Mouse (Mus musculus) forebrain, embryonic 13.5 days (tissue): Measurements from ENCODE around the gene Acot11. TPM values are rescaled to one million over a fixed set of nuclear protein-coding genes. Genes with fewer than 3 reads are reported as not detected.

Experiments used
- ATAC-seq: fragments of 200-750 bp; cut with Nextera tagmentation; 2 replicates; pipeline ENCODE4 v1.8.0; 2017
- H3K27ac ChIP-seq: fragments of 300-500 bp; sonication (generic); 2 replicates; pipeline ENCODE4 v1.5.1; 2015; ENCODE audit warnings: inconsistent platforms, mild to moderate bottlenecking, moderate library complexity
- H3K27me3 ChIP-seq: fragments of 300-500 bp; sonication (generic); 2 replicates; pipeline ENCODE4 v1.6.1; 2015; ENCODE audit warnings: mild to moderate bottlenecking, inconsistent platforms
- H3K36me3 ChIP-seq: fragments of 300-500 bp; sonication (generic); 2 replicates; pipeline ENCODE4 v1.6.1; 2015; ENCODE audit warnings: mild to moderate bottlenecking, inconsistent platforms; ENCODE audit not compliant: poor library complexity, severe bottlenecking
- H3K4me1 ChIP-seq: fragments of 300-500 bp; sonication (generic); 2 replicates; pipeline ENCODE4 v1.6.1; 2015; ENCODE audit warnings: inconsistent platforms
- H3K4me2 ChIP-seq: fragments of 300-500 bp; sonication (generic); 2 replicates; pipeline ENCODE4 v1.6.1; 2015; ENCODE audit warnings: inconsistent platforms, mild to moderate bottlenecking, moderate library complexity
- H3K4me3 ChIP-seq: fragments of 300-500 bp; sonication (generic); 2 replicates; pipeline ENCODE4 v1.5.1; 2015; ENCODE audit warnings: mild to moderate bottlenecking, inconsistent platforms
- H3K9ac ChIP-seq: fragments of 300-500 bp; sonication (generic); 2 replicates; pipeline ENCODE4 v1.6.1; 2015; ENCODE audit warnings: mild to moderate bottlenecking, inconsistent platforms
- H3K9me3 ChIP-seq: fragments of 300-500 bp; sonication (generic); replicated peaks from 2 replicates; pipeline ENCODE4 v1.6.1; 2016; ENCODE audit warnings: inconsistent platforms
- WGBS: fragments of 180-500 bp; shearing (Covaris S2); methylation state at CpG from one replicate; pipeline ENCODE4 v1.1.7; 2015; 5-methylcytosine and 5-hydroxymethylcytosine counted together
- polyA plus RNA-seq: library from polyadenylated mRNA; unstranded; fragments of >200 nt; fragmentation: Nextera tagmentation; extraction: Ambion mirVana; gene quantifications from 2 replicates; pipeline ENCODE4 v1.2.1, GENCODE M21; 2015

Gene Acot11
- polyA plus RNA-seq, 1 experiment from 2014 or later, result 0.63 TPM

- ATAC-seq, result peak; percentile 69
- WGBS, result 31% methylated on average over 11 of the region's 11 CpGs
- Histone ChIP-seq H3K27me3 (no peaks in the 10 kb centered on the region; the same call in 1 of the 2 replicates), H3K4me2 (no peak overlapping the region), H3K36me3 (no peaks in the 10 kb centered on the region), H3K9ac (no peak overlapping the region), H3K4me1 (peaks cover 39% of the 10 kb centered on the region), H3K9me3 (no peaks in the 10 kb centered on the region), H3K4me3 (no peak overlapping the region), H3K27ac (peak overlapping the region; percentile 58)
These were observed 100.4 kb downstream of the Acot11 start for GRCm38 (mm10) chr4:106704416-106704815.

- 82% methylated on average over 10 of the region's 10 CpGs for WGBS
- Histone ChIP-seq H3K27ac (peak overlapping the region; percentile 58; the same call in 1 of the 2 replicates), H3K4me1 (peaks cover 39% of the 10 kb centered on the region), H3K4me3 (no peak overlapping the region), H3K36me3 (no peaks in the 10 kb centered on the region), H3K27me3 (no peaks in the 10 kb centered on the region; the same call in 1 of the 2 replicates), H3K9ac (no peak overlapping the region), H3K4me2 (no peak overlapping the region), H3K9me3 (no peaks in the 10 kb centered on the region)
- no peak for ATAC-seq
These were observed 100.8 kb downstream of the Acot11 start for GRCm38 (mm10) chr4:106703956-106704355.

- Histone ChIP-seq H3K4me1 (peaks cover 39% of the 10 kb centered on the region), H3K4me3 (no peak overlapping the region), H3K9me3 (no peaks in the 10 kb centered on the region), H3K9ac (no peak overlapping the region), H3K27ac (peak overlapping the region; percentile 69), H3K27me3 (no peaks in the 10 kb centered on the region), H3K4me2 (no peak overlapping the region), H3K36me3 (no peaks in the 10 kb centered on the region)
- 55% methylated on average over 4 of the region's 4 CpGs for whole genome bisulfite sequencing
- peak; percentile 31; the same call in 1 of the 2 replicates for ATAC-seq
These were observed 104.0 kb downstream of the Acot11 start for GRCm38 (mm10) chr4:106700798-106701197.

- Histone ChIP-seq H3K9ac (no peak overlapping the region), H3K27me3 (no peaks in the 10 kb centered on the region), H3K9me3 (no peaks in the 10 kb centered on the region), H3K4me3 (no peak overlapping the region), H3K4me1 (peaks cover 31% of the 10 kb centered on the region), H3K27ac (no peak overlapping the region; the same call in 1 of the 2 replicates), H3K36me3 (no peaks in the 10 kb centered on the region), H3K4me2 (no peak overlapping the region)
- ATAC-seq, result peak; percentile 20; the same call in 1 of the 2 replicates
- WGBS, result 25% methylated on average over 9 of the region's 9 CpGs
These were observed 104.8 kb downstream of the Acot11 start for GRCm38 (mm10) chr4:106699989-106700388.

Other genes starting within 250 kb of the Acot11 start
- gene Dhcr24, start 244.0 kb downstream of the Acot11 start, polyA plus RNA-seq, result 6.5 and 8.5 TPM in 2 replicates
- gene Lexm, start 187.8 kb downstream of the Acot11 start, polyA plus RNA-seq, result 0.20 TPM in 1 of 2 replicates, not detected in the other
- 0.14 and 0.25 TPM in 2 replicates for gene Ttc22, start 182.6 kb downstream of the Acot11 start, polyA plus RNA-seq
- gene Pars2, start 153.9 kb downstream of the Acot11 start, polyA plus RNA-seq, result 11.8 and 12.3 TPM in 2 replicates
- gene Ttc4, start 126.1 kb downstream of the Acot11 start, polyA plus RNA-seq, result 93.0 and 112 TPM in 2 replicates
- gene Mroh7, start 74.1 kb downstream of the Acot11 start, polyA plus RNA-seq, result 0.20 and 0.80 TPM in 2 replicates
- gene Fam151a, start 71.1 kb downstream of the Acot11 start, polyA plus RNA-seq, result not detected in 2 replicates
- gene Ssbp3, start 105.7 kb upstream of the Acot11 start, polyA plus RNA-seq, result 168 and 173 TPM in 2 replicates